Mouse (Mus musculus) erythroblast, embryonic 14.5 days (primary cell): ENCODE results near the gene St6galnac5.

Source experiments
- GATA1 ChIP-seq: IDR thresholded peaks from 2 replicates; pipeline ENCODE4 v1.6.1; 2012; ENCODE audit warnings: low read length, inconsistent platforms, mixed read lengths
- TAL1 ChIP-seq: IDR thresholded peaks from 3 replicates; pipeline ENCODE4 v1.6.1; 2012; ENCODE audit warnings: low read length, inconsistent platforms, mixed read lengths

DNA sequence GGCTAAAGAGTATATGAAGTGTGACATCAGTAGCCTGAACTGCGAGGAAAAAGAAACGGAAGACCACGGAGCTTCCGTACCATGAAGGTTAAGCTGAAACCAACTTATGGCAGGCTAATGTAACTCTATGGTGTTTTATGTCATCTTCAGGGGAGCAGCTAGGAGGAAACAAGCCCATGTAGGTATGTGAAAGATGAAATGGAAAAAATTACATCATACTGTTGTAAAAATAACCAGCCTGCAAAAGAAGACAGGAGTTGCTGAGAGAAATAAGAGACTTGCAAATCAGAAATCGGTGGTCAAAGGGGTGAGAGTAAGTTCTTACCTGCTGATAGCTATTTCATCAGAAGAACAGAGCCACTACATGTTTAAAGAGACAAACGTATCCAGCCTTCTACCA lies 24.8 kb upstream of the St6galnac5 start:
- no peak for TF ChIP-seq TAL1
- no peak for TF ChIP-seq GATA1
